Mouse (Mus musculus): ENCODE measurements around the gene Pla2g4b.

- TF ChIP-seq CTCF (IDR thresholded peaks at IDR 0.05; ENCODE audit: low read depth) (no peak), EP300 (IDR thresholded peaks at IDR 0.05; ENCODE audit: low read depth) (no peak)
Observed at GRCm38 (mm10) chr2:120060651-120061050, 27.4 kb downstream of the Pla2g4b start.

All from liver, embryonic 14.5 days (tissue).